In the genomic region with DNA sequence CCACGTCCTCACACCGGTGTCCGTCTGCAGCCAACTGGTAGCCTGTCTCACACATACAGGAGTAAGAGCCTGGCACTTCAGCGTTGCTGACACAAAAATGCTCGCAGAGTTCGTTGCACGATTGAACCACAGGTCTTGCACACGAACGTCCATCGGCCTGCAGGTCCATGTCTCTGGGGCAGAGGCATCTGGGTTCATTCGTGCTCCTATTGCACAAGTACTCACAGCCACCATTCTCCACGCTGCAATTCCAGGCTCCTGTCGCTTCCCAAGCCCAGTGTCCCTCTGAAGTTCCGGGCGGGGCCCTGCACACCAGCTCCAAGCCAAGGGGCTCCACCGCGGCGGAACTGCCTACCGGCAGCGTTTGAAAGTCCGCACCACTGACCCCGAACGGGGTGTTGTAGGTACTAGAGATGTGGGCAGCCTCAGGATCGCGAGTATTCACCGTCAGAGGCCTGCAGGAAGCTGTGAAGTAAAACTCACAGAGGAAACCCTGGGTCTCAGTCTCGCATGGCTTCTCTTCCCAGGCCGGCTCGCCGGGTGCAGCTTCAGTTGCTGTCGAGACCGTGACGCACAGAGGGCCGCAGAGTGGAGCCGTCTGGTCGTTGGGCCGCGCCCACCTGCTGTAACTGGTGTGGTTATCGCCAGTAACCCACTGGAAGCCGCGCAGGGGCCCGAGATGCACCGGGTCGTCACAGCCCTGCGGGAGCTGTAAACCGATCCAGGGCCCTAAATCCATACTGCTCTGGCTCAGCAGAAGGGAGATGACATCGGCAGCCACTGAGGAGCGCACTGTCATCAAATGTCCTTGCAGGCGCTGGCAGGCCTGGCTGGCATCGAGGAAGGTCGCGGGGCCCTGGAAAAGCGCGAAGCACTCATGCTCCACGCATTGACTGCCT, we compare ENCODE assay signal across 8 mouse cellular contexts. TPM values are rescaled to one million over a fixed set of nuclear protein-coding genes. Genes with fewer than 3 reads are reported as not detected.
DNase-seq lines count a peak whose midpoint lies in the region; ATAC-seq and TF ChIP-seq lines count a peak whose summit lies in the region.

No protein-coding gene starts in this region.

- peak overlapping the region; percentile 46 for H3K9ac ChIP-seq in intestine, embryonic 14.5 days (ENCODE audit: low read length)
- H3K9ac ChIP-seq in neural tube, embryonic 14.5 days (replicated peaks; ENCODE audit: low read depth, low read length), result peak overlapping the region; percentile 41; the same call in 1 of the 2 replicates

- H3K4me2 ChIP-seq in intestine, embryonic 14.5 days (ENCODE audit: low read length), result peak overlapping the region; percentile 74
- H3K4me2 ChIP-seq in neural tube, embryonic 14.5 days (ENCODE audit: low read depth, low read length), result peak overlapping the region; percentile 62

- intact Hi-C loops in gastrocnemius, adult 2 months (cut with DNase I), result loop anchor here (5.0 to 10.0 kb wide), 5 partner anchors 60 to 285 kb away; no protein-coding TSS in a partner anchor

- no peaks in the 10 kb centered on the region for H3K9me3 ChIP-seq in intestine, embryonic 14.5 days (ENCODE audit: control insufficient read depth, low read length)
- no peaks in the 10 kb centered on the region for H3K9me3 ChIP-seq in neural tube, embryonic 14.5 days (ENCODE audit: control insufficient read depth, low read length)

- WGBS in intestine, embryonic 14.5 days, result 10% methylated on average over 55 of the region's 55 CpGs
- 2% methylated on average over 55 of the region's 55 CpGs for WGBS in lung, adult 2 months
- 3% methylated on average over 55 of the region's 55 CpGs for WGBS in neural tube, embryonic 14.5 days

- peaks cover 11% of the 10 kb centered on the region; the same call in 1 of the 2 replicates for H3K4me1 ChIP-seq in intestine, embryonic 14.5 days (replicated peaks; ENCODE audit: control insufficient read depth, insufficient read depth, low read length)
- 0 out of 2 replicates have a peak, but pooled peaks cover under 1% of the 10 kb centered on the region for H3K4me1 ChIP-seq in lung, adult 2 months (ENCODE audit: control insufficient read depth, insufficient read depth, low read length)
- H3K4me1 ChIP-seq in neural tube, embryonic 14.5 days (ENCODE audit: control insufficient read depth, insufficient read depth, low read length), result peaks cover 17% of the 10 kb centered on the region

- TF ChIP-seq POLR2A in lung, adult 2 months (IDR thresholded peaks at IDR 0.05; ENCODE audit: borderline replicate concordance, extremely low read depth, low read depth, low read length), result peak; percentile 39; the same call in 1 of the 2 replicates

- peak; percentile 65 to 70 for DNase-seq in B cell, adult 2 months
- peak; percentile 78 for DNase-seq in adrenal gland, postnatal 10 days
- peak; percentile 77 for DNase-seq in gastrocnemius, adult 2 months
- DNase-seq in intestine, embryonic 14.5 days (ENCODE audit: low spot score), result peak; percentile 75
- DNase-seq in lung, adult 2 months, result peak; percentile 50
- no peak for DNase-seq in layer of hippocampus, postnatal 14 days (ENCODE audit: low spot score in 2 of 2)
- DNase-seq in layer of hippocampus, postnatal 36 days, result no peak

- ATAC-seq in intestine, embryonic 14.5 days (replicated peaks; ENCODE audit: low FRiP score, low TSS enrichment, low read depth), result peak; percentile 16; the same call in 1 of the 2 replicates
- ATAC-seq in neural tube, embryonic 14.5 days (ENCODE audit: low read depth), result peak; percentile 65

- TF ChIP-seq CTCF in gastrocnemius, adult 2 months (IDR thresholded peaks at IDR 0.05), result no peak
- TF ChIP-seq CTCF in lung, adult 2 months (IDR thresholded peaks at IDR 0.05; ENCODE audit: insufficient read depth, low read length), result no peak

- H3K27me3 ChIP-seq in intestine, embryonic 14.5 days (replicated peaks; ENCODE audit: control insufficient read depth, insufficient read depth, low read length), result peaks cover 21% of the 10 kb centered on the region
- H3K27me3 ChIP-seq in neural tube, embryonic 14.5 days (ENCODE audit: control insufficient read depth, insufficient read depth, low read length), result peaks cover 31% of the 10 kb centered on the region

- no peaks in the 10 kb centered on the region for H3K36me3 ChIP-seq in intestine, embryonic 14.5 days (ENCODE audit: control insufficient read depth, insufficient read depth, low read length)
- no peaks in the 10 kb centered on the region for H3K36me3 ChIP-seq in neural tube, embryonic 14.5 days (ENCODE audit: control insufficient read depth, insufficient read depth, low read length)

- peak overlapping the region; percentile 71 for H3K4me3 ChIP-seq in gastrocnemius, adult 2 months
- H3K4me3 ChIP-seq in intestine, embryonic 14.5 days (ENCODE audit: low read depth, low read length), result peak overlapping the region; percentile 45
- peak overlapping the region; percentile 88 for H3K4me3 ChIP-seq in lung, adult 2 months (replicated peaks; ENCODE audit: extremely low read depth, low read depth, low read length)
- peak overlapping the region; percentile 30 for H3K4me3 ChIP-seq in neural tube, embryonic 14.5 days (ENCODE audit: low read depth, low read length)

- peak overlapping the region; percentile 85 for H3K27ac ChIP-seq in gastrocnemius, adult 2 months
- H3K27ac ChIP-seq in intestine, embryonic 14.5 days (ENCODE audit: low read depth), result peak overlapping the region; percentile 49
- no peak overlapping the region for H3K27ac ChIP-seq in neural tube, embryonic 14.5 days (ENCODE audit: low read depth, low read length)

RNA-seq across cellular contexts. Expression of a gene that starts 0.8 kb away (rescaled TPM):
- total RNA-seq in adrenal gland, postnatal 10 days (2021), result 10 to 100 TPM; 28.9 to 29.5 TPM
- 10 to 100 TPM; 13.0 to 24.0 TPM for total RNA-seq in gastrocnemius, adult 2 months (2021)
- 53.0 and 54.1 TPM in 2 replicates for polyA plus RNA-seq in intestine, embryonic 14.5 days (2014; fragmentation: Nextera tagmentation; extraction: Ambion mirVana)
- polyA plus RNA-seq in lung, adult 2 months (2012; rRNA removed), result 550 and 598 TPM in 2 replicates
- polyA plus RNA-seq in neural tube, embryonic 14.5 days (2014; fragmentation: Nextera tagmentation; extraction: Ambion mirVana), result 1.3 and 9.1 TPM in 2 replicates
- 1 to 10 TPM; 3.3 to 4.3 TPM for total RNA-seq in layer of hippocampus, postnatal 14 days (2021)
- total RNA-seq in layer of hippocampus, postnatal 36 days (2021), result 1 to 10 TPM; 5.5 to 7.6 TPM

RNA-seq across cellular contexts. Expression of a gene that starts 12.1 kb away (rescaled TPM):
- total RNA-seq in adrenal gland, postnatal 10 days (2021), result under 1 TPM; 0.55 to 0.60 TPM
- under 1 TPM; 0.28 to 0.47 TPM for total RNA-seq in gastrocnemius, adult 2 months (2021)
- polyA plus RNA-seq in intestine, embryonic 14.5 days (2014; fragmentation: Nextera tagmentation; extraction: Ambion mirVana), result 3.2 and 3.5 TPM in 2 replicates
- polyA plus RNA-seq in lung, adult 2 months (2012; rRNA removed), result 8.3 and 10.8 TPM in 2 replicates
- polyA plus RNA-seq in neural tube, embryonic 14.5 days (2014; fragmentation: Nextera tagmentation; extraction: Ambion mirVana), result 3.1 and 3.5 TPM in 2 replicates
- 10 to 100 TPM; 60.6 to 67.4 TPM for total RNA-seq in layer of hippocampus, postnatal 14 days (2021)
- total RNA-seq in layer of hippocampus, postnatal 36 days (2021), result 10 to 100 TPM; 76.1 to 81.3 TPM

RNA-seq across cellular contexts. Expression of a gene that starts 36.1 kb away (rescaled TPM):
- total RNA-seq in adrenal gland, postnatal 10 days (2021), result 10 to 100 TPM; 70.6 to 91.4 TPM
- total RNA-seq in gastrocnemius, adult 2 months (2021), result 10 to 100 TPM; 12.6 to 16.5 TPM
- polyA plus RNA-seq in intestine, embryonic 14.5 days (2014; fragmentation: Nextera tagmentation; extraction: Ambion mirVana), result 10.4 and 10.6 TPM in 2 replicates
- polyA plus RNA-seq in lung, adult 2 months (2012; rRNA removed), result 81.8 and 82.1 TPM in 2 replicates
- 5.4 and 8.9 TPM in 2 replicates for polyA plus RNA-seq in neural tube, embryonic 14.5 days (2014; fragmentation: Nextera tagmentation; extraction: Ambion mirVana)
- total RNA-seq in layer of hippocampus, postnatal 14 days (2021), result 10 to 100 TPM; 11.8 to 13.5 TPM
- 1 to 10 TPM; 5.0 to 6.2 TPM for total RNA-seq in layer of hippocampus, postnatal 36 days (2021)

Comparison
In these comparisons a context has a peak if more than half of its experiments do, and no peak if none do; other contexts are left out.
1. DNase-seq: peak in B cell, adult 2 months (2 of 2), adrenal gland, postnatal 10 days (single experiment), gastrocnemius, adult 2 months (single experiment), intestine, embryonic 14.5 days (single experiment) and lung, adult 2 months (single experiment); none in layer of hippocampus, postnatal 14 days (0 of 2) and layer of hippocampus, postnatal 36 days (0 of 2).
2. H3K4me3 ChIP-seq: peak in every context shown above with its lines; median percentile 88 in lung, adult 2 months; 71 in gastrocnemius, adult 2 months; 45 in intestine, embryonic 14.5 days; 30 in neural tube, embryonic 14.5 days.
3. RNA of a gene that starts 12.1 kb away (total RNA-seq): 76.1 to 81.3 TPM in layer of hippocampus, postnatal 36 days and 60.6 to 67.4 TPM in layer of hippocampus, postnatal 14 days; 0.55 to 0.60 TPM in adrenal gland, postnatal 10 days and 0.28 to 0.47 TPM in gastrocnemius, adult 2 months; every median in the first group is over 10 times any median in the second.
4. RNA of a gene that starts 36.1 kb away (total RNA-seq): 70.6 to 91.4 TPM in adrenal gland, postnatal 10 days; 12.6 to 16.5 TPM in gastrocnemius, adult 2 months, 11.8 to 13.5 TPM in layer of hippocampus, postnatal 14 days and 5.0 to 6.2 TPM in layer of hippocampus, postnatal 36 days; every median in the first group is over 4 times any median in the second.